1 mouse cellular context compared by ENCODE assay signal in the genomic region with DNA sequence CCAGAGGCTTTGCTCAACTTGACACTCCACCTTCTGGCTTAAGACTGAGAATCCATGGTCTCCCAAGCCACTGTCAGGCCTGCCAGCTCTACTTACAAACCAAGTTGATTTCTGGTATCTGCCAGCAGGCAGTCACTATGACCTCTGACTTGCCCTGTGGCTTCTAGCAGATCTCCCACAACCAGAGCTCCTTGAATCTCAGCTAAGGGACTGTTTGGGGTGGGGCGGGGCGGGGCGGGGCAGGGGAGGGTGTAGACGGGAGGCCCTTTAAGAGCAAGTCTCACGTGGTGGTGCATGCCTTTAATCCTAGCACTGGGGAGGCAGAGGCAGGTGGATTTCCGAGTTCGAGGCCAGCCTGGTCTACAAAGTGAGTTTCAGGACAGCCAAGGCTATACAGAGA.
TF ChIP-seq lines count a peak whose summit lies in the region.

No protein-coding gene starts in this region.

TF ChIP-seq in MEL, 35 proteins besides CTCF, POLR2A, EP300 and RAD21 (continued from another document):
- TF ChIP-seq UBTF (IDR thresholded peaks at IDR 0.05; ENCODE audit: borderline replicate concordance, insufficient read depth, low read depth, low read length) (no peak), RCOR1 (IDR thresholded peaks at IDR 0.05; ENCODE audit: low read depth, low read length) (no peak), GATA1 (IDR thresholded peaks at IDR 0.05; ENCODE audit: low read depth, low read length) (no peak), MEF2A (IDR thresholded peaks at IDR 0.05; ENCODE audit: extremely low read depth, insufficient replicate concordance, low read depth, low read length, poor library complexity, severe bottlenecking) (no peak), NELFE (IDR thresholded peaks at IDR 0.05; ENCODE audit: low read depth, low read length) (no peak), USF2 (IDR thresholded peaks at IDR 0.05; ENCODE audit: borderline replicate concordance in 1 of 2, insufficient read depth in 1 of 2, low read depth in 1 of 2, low read length in 2 of 2) (no peak), KAT2A (conservative IDR thresholded peaks at IDR 0.05; ENCODE audit: low read depth, low read length) (no peak), MYC (IDR thresholded peaks at IDR 0.05; ENCODE audit: low read depth, low read length) (no peak), POLR2AphosphoS2 (IDR thresholded peaks at IDR 0.05; ENCODE audit: low read length) (no peak)
